Mouse (Mus musculus) heart, postnatal 10 days (tissue): ENCODE data around the gene Olfr935. TPM values are rescaled to one million over a fixed set of nuclear protein-coding genes. Genes with fewer than 3 reads are reported as not detected.

ENCODE experiments used
- DNase-seq, 2 experiments: peaks; one replicate each; pipeline ENCODE4 v3.0.0; 2021
- intact Hi-C: fragments of 180-260 bp; cut with DNase I; formaldehyde crosslinking; loops from one replicate; pipeline ENCODE4 v1.15.1; 2025
- microRNA-seq, 2 experiments: library from miRNA; unstranded; fragments of <30 nt; microRNA quantifications; one replicate each; pipeline ENCODE4 v1.2.0; 2022
- total RNA-seq, 2 experiments: library from RNA; stranded (reverse); gene quantifications; 2 replicates each; pipeline ENCODE4 v1.2.3; 2021

Olfr935 gene
- not detected for total RNA-seq

- intact Hi-C loops, result no loop called here
- no peak for DNase-seq
Measured at GRCm38 (mm10) chr9:38999583-38999982, at the start of gene Olfr935. Gene Olfr935, minus strand, starts transcription at chr9:38999683.

GRCm38 (mm10) chr9:39023277-39023676 is 23.8 kb upstream of the Olfr935 start, which contains the start of gene Olfr146:
Gene Olfr146, minus strand, starts transcription at chr9:39023377.
- no peak for DNase-seq
- intact Hi-C loops, result no loop called here

- no peak for DNase-seq
- intact Hi-C loops, result no loop called here
Measured at GRCm38 (mm10) chr9:38988215-38988614, 11.3 kb downstream of the Olfr935 start, which contains the start of gene Olfr934. Gene Olfr934, minus strand, starts transcription at chr9:38988315.

- intact Hi-C loops, result no loop called here
Measured at GRCm38 (mm10) chr9:38972013-38972412, 27.5 kb downstream of the Olfr935 start, which contains the start of gene Olfr933. Gene Olfr933, plus strand, starts transcription at chr9:38972313.

GRCm38 (mm10) chr9:38954124-38954416 is 45.4 kb downstream of the Olfr935 start:
- intact Hi-C loops, result no loop called here

More at GRCm38 (mm10) chr9:38972013-38972412, 27.5 kb downstream of the Olfr935 start, which contains the start of gene Olfr933:
- no peak for DNase-seq

GRCm38 (mm10) chr9:38953401-38954123 is 45.9 kb downstream of the Olfr935 start:
- intact Hi-C loops, result no loop called here
- peak; percentile 7 to 13 for DNase-seq

More at GRCm38 (mm10) chr9:38954124-38954416, 45.4 kb downstream of the Olfr935 start:
- DNase-seq, result peak; percentile 5 to 16

Small RNA genes within 50 kb of the gene (microRNA-seq; reads per million reads assigned to microRNA genes)
- 0 reads per million in 2 experiments for gene Gm25529

Other genes with a start within 250 kb of the Olfr935 start
- under 1 TPM; 0.07 to 0.12 TPM for gene Olfr920, start 247.4 kb downstream of the Olfr935 start, total RNA-seq
- not detected for gene Olfr921, start 226.6 kb downstream of the Olfr935 start, total RNA-seq
- not detected for gene Olfr922, start 185.1 kb downstream of the Olfr935 start, total RNA-seq
- not detected for gene Olfr923, start 173.1 kb downstream of the Olfr935 start, total RNA-seq
- not detected for gene Olfr924, start 155.2 kb downstream of the Olfr935 start, total RNA-seq
- not detected for gene Olfr26, start 144.6 kb downstream of the Olfr935 start, total RNA-seq
- not detected for gene Olfr926, start 122.6 kb downstream of the Olfr935 start, total RNA-seq
- not detected for gene Olfr930, start 69.9 kb downstream of the Olfr935 start, total RNA-seq
- not detected for gene Olfr933, start 27.4 kb downstream of the Olfr935 start, total RNA-seq
- not detected for gene Olfr934, start 11.4 kb downstream of the Olfr935 start, total RNA-seq
- not detected for gene Olfr146, start 23.7 kb upstream of the Olfr935 start, total RNA-seq
- gene Olfr937, start 65.3 kb upstream of the Olfr935 start, total RNA-seq, result not detected
- gene Olfr938, start 79.2 kb upstream of the Olfr935 start, total RNA-seq, result not detected
- not detected for gene Olfr27, start 128.4 kb upstream of the Olfr935 start, total RNA-seq
- not detected for gene Olfr943, start 166.6 kb upstream of the Olfr935 start, total RNA-seq
- not detected for gene Olfr944, start 202.2 kb upstream of the Olfr935 start, total RNA-seq